Mouse (Mus musculus) lung, postnatal 0 days (tissue): Measurements from ENCODE around the gene Ska3.

Experiments
- CTCF ChIP-seq: IDR thresholded peaks from 2 replicates; pipeline ENCODE4 v1.5.1; 2016; ENCODE audit warnings: antibody characterized with exemption, mild to moderate bottlenecking
- EP300 ChIP-seq: IDR thresholded peaks from 2 replicates; pipeline ENCODE4 v1.6.1; 2016; ENCODE audit warnings: antibody characterized with exemption, mild to moderate bottlenecking, control low read depth

DNA sequence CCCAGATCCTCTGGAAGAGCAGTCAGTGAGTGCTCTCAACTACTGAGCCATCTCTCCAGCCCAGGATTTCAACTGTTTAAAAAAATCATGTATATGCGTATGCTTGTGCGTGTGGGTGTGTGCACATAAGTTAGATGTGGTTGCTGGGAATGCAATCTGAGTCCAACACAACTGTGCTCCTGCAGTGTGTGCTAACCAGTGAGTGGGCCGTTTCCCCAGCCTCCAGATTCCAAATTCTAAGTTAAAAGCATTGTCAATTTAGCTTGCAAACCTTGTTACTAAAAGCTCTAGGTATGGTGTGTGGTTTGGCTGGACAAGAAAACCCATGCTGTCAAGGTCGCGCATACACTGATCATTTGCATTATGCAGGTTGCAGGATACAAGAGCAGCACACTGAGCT lies 14.1 kb downstream of the Ska3 start:
- TF ChIP-seq CTCF (no peak), EP300 (no peak)
